Mouse (Mus musculus): ENCODE data around the gene Mpped2.

Gene Mpped2

GRCm38 (mm10) chr2:106798824-106799223 lies 105.8 kb downstream of the Mpped2 start:
- DNase-seq (ENCODE audit: low spot score in 2 of 2): no peak

DNA sequence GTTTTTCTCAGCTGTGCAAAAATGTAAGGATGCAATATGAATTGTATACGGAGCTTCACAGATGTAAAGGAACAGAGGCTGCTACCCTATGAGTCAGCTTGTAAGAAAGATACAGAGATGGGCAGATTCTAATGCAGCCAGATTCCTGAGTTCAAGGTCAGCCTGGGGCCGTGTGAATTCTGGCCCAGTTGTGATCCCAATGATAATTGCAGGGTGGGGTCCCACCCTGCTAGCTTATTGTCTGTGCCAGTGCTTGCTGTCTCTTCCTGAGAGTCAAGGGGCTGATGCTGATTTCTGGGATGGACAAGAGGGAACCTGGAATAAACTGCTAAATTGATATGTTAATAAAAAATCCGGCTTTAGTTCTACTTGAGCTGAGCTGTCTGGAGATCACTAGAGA lies 122.8 kb downstream of the Mpped2 start:
- no peak for DNase-seq (ENCODE audit: low spot score in 2 of 2)

DNA sequence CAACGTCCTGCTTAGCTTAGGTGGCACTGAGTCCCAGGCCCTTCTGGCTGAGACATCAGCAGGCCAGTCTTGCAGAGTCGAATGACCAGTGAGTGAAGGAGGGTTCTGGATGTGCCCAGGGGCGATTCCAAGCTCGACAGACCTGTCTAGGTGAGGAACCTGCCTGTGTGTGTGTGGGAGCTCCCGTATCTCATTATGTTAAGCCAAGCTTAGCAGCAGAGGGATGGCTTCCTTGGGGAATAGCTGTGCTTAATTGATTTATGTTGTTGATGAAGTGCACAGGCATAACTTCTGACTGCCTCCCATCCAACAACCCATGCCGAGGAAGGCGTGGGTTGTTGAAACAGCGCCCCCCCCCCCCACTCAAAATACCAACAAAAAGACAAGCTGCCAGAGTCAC lies 128.2 kb downstream of the Mpped2 start:
- DNase-seq (ENCODE audit: low spot score in 2 of 2): no peak

- no peak for DNase-seq (ENCODE audit: low spot score in 2 of 2)
Observed at GRCm38 (mm10) chr2:106821883-106822282, 128.8 kb downstream of the Mpped2 start.

DNA sequence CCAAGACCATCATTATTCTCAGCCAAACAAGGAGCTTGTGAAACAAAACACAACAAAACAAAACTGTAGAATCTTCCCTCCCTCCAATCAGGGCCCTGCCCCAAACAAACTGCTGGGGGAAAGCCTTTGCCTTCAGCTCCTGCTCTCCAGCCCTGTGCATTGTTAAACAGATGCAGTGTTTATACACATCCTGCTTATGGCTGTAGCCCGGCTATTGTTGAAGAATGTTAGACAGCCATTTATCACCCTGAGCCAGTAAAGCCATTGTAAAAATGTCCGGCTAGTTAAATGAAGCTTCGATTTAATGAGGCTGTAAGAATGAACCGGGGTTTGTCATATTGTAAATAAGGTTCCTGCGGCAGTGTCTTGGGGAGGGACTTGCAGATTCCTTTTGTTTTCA lies 129.5 kb downstream of the Mpped2 start:
- DNase-seq (ENCODE audit: low spot score in 2 of 2): no peak

DNA sequence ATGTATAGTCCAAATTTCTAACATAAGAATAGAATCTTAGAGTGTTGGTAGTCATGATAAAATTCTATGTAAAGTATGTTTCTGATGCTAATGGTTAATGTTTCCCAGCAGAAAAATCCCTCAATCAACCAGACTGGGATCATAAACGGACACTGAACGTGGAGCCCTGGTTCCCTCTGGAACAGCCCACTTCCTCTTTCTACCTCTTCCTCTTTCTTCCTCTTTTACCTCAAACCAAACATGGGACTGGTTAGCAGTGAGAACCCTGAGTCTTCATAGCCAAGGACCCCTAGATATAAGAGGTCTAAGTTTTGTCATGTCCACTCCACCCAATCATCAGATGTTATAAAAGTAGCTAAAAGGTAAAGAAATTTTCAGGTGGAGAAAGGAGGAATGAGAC lies 132.4 kb downstream of the Mpped2 start:
- no peak for DNase-seq (ENCODE audit: low spot score in 2 of 2)

DNA sequence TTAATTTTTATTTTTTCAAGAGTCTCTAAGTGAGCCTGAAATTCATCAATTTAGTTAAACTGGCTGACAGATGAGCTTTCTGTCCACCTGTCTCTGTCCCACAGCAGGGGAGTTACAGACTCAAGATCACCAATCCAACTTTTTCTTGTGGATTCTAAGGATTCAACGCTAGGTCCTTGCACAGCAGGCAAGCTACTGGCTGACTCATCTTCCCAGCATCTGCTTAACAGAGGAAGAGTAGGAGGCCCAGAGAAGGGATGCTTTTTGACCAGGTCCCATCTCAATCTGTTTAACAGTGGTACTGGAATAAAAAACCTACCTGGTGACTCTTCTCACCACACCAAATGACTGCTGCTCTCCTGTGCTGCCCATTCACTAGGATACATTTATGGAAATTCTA lies 133.0 kb downstream of the Mpped2 start:
- DNase-seq (ENCODE audit: low spot score in 2 of 2): no peak

DNA sequence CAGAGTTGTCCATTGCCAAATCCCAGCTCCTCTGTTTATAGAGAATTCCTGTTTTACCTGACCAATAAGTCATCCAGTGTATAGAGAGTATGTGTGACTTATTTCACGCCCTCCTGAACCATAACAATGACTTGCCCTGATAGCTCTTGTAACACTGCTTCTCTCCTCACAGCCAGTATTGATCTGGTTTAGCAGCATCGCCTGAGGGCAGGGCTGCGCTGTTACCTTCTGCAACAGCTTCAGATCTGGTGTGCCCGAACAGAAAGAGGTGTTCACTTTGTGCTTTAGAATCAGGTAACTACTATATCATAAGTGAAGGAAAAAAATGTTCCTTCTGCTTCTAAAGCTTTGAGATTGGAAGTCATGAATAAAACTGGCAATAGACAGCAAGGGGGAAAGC lies 133.7 kb downstream of the Mpped2 start:
- DNase-seq (ENCODE audit: low spot score in 2 of 2): no peak

DNA sequence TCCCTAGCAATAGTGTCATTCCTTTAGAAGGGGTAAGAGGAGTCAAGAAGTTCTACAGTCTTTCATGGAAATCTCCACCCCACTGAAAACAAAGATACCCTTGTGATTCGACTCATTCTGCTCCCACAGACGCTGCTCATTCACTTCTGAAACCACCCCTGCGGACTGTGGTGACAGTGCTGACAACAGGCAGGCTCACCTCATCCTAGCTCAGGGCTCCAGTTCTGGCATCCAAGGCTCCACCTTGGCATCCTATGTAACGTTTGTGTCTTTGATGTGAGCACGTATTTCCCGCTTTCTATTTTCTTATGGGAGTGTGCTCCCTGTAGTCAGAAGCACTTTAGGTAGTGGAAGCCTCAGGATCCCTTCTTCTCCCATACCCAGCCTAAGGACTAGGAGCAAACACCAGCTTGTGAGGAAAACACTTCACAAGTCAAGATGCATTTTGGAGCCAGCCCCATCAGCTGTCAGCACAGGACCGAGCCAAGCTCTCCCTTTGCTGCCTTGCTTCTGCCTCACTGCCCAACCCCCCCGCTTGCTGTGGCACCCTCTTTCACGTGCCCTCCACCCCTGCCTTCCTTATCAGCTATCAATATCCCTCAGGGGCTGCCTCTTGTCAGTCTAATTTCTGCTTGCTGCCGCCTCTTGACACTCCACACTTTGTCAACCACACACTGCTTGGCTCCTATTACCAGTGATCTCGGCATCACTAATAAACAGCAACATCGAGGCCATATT lies 135.7 kb downstream of the Mpped2 start:
- no peak for DNase-seq (ENCODE audit: low spot score in 2 of 2)

GRCm38 (mm10) chr2:106829420-106829819 lies 136.4 kb downstream of the Mpped2 start:
- DNase-seq (ENCODE audit: low spot score in 2 of 2): no peak

DNA sequence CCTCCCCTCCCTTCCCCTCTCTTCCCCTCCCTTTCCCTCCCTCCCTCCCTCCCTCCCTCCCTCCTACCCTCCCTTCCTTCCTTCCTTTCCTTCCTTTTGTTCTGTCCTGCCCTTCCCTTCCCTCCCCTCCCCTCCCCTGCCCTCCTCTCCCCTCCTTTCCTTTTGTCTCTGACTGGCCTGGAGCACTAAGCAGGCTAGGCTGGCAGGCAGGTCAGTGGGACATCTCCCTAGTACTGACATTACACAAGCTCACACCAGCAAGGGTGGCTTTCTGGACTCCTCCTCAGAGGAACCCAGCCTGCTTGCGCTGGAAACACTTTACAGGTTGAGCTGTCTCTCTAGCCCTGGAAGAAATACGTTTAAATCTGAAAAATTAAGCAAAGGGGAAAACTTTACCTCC lies 139.5 kb downstream of the Mpped2 start:
- no peak for DNase-seq (ENCODE audit: low spot score in 2 of 2)

DNA sequence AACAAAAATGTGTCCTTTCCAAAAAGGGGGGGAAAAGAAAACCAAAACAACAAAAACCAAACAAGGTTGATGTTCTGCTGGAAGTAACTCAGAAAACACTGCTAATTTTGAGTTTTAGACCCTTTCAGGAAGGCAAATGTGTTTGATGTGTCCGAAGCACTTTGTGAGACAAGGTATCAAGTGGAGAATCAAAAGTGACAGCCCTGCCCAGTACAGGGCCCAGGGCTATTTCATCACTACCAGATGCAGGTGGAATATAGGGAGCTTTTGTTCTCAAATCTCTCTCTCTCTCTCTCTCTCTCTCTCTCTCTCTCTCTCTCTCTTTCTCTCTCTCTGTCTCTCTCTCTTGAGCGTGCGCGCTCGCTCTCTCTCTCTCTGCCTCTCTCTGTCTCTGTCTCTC lies 140.1 kb downstream of the Mpped2 start:
- no peak for DNase-seq (ENCODE audit: low spot score in 2 of 2)

GRCm38 (mm10) chr2:106835321-106835720 lies 142.3 kb downstream of the Mpped2 start:
- DNase-seq (ENCODE audit: low spot score in 2 of 2): no peak

- no peak for DNase-seq (ENCODE audit: low spot score in 2 of 2)
Observed at GRCm38 (mm10) chr2:106837241-106837640, 144.2 kb downstream of the Mpped2 start.

GRCm38 (mm10) chr2:106844147-106844546 lies 151.1 kb downstream of the Mpped2 start:
- DNase-seq (ENCODE audit: low spot score in 2 of 2): no peak

- DNase-seq (ENCODE audit: low spot score in 2 of 2): no peak
Observed at GRCm38 (mm10) chr2:106844766-106845678, 152.0 kb downstream of the Mpped2 start.

GRCm38 (mm10) chr2:106846511-106846910 lies 153.4 kb downstream of the Mpped2 start:
- DNase-seq (ENCODE audit: low spot score in 2 of 2): no peak

DNA sequence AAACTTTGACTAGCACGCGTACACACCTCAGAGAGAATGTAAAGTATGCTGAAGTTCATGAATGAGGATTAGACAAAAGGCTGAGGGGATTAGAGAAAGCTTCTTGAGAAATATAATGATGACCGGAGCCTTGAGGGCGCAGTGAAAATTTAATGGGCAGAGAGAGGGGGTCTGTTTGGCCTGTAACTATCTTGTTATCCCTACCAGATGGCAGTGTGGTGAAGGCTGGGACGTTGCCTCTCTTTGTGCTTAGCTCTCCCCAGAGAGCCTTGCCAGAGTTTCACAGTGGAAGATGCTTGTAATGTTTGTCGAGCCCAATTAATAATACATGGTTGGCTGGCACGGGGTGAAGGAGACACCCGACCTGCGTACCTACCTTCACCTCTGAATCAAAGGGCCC lies 156.3 kb downstream of the Mpped2 start:
- DNase-seq (ENCODE audit: low spot score in 2 of 2): no peak

GRCm38 (mm10) chr2:106851515-106851914 lies 158.4 kb downstream of the Mpped2 start:
- no peak for DNase-seq (ENCODE audit: low spot score in 2 of 2)

GRCm38 (mm10) chr2:106854213-106854612 lies 161.1 kb downstream of the Mpped2 start:
- DNase-seq (ENCODE audit: low spot score in 2 of 2): no peak

DNA sequence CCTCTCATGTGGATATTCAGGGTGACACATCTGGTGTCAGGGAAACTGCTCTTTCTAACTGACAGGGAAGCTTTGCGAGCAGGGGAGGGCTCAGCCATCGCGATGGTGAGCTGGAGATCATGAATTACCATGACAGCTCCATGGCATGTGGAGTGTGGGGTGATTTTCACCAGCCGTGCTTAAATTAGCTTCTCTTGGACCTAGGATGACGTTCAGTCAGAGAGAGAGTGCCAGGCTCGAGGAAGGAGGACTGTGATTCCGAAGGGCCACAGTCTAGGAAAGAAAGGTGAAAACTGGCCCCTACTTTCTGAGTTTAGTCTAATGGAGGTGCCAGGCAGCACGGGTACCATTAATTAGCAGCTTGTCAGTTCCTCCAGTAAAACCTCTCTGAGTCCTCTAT lies 161.7 kb downstream of the Mpped2 start:
- no peak for DNase-seq (ENCODE audit: low spot score in 2 of 2)

GRCm38 (mm10) chr2:106855184-106855583 lies 162.1 kb downstream of the Mpped2 start:
- no peak for DNase-seq (ENCODE audit: low spot score in 2 of 2)

Measured in natural killer cell, adult 2 months (primary cell).